Mouse (Mus musculus) CD4-positive helper T cell, adult 2 months (primary cell): Measurements from ENCODE around the gene Gng3.
A peak's percentile ranks its signal among the peaks of the same experiment; 100 is the strongest.
"Not testable (repeated sequence)": the region's sequence is repeated elsewhere in the genome, so short reads cannot be mapped to it uniquely, and the experiment has no call there.

Source experiments
- DNase-seq: peaks from one replicate; pipeline ENCODE4 v3.0.0-alpha.2; 2012; ENCODE audit warnings: low read depth, missing footprints, low spot score

The Gng3 gene

GRCm38 (mm10) chr19:8839103-8839907 is at the start of gene Gng3:
Gene Gng3, minus strand, starts transcription at chr19:8839194.
- DNase-seq = no peak

DNA sequence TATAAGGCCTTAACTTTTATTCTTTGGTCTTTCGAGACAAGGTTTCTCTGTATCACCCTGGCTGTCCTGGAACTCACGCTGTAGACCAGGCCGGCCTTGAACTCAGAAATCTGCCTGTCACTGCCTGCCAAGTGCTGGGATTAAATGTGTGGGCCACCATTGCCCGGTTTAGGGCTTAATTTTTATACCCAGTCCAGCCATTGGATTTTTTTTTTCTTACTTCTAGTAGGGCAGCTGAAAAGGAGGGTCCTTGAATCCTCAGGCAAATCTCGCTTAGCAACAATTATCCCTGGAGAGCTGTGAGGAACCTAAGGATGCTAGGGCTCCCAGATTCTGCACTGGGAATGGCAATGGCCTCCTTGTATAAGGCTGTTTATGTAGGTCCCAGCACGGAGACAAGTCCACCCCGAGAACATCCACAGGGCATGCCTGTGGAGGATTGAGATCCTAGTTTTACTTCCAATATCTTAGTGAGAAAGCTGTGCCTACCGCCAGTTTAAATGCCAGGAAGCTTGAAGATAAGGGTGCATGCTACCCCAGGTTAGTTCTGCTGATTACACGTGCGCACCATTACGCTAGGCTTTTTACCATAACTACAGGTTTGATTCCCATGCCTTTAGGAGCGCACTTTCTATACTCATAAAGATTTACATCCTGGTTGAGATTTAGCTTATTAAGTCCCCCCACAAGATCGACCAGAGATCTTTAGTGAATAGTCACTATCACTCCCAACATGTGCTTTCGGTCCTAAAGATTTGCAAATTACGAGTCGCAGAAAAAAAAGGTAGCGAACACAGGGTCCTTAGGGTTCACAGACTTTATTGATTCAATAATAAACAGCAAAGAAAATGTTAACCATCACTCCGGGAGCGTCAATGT is 48.8 kb upstream of the Gng3 start:
- DNase-seq = no peak

GRCm38 (mm10) chr19:8886916-8887584 is 48.1 kb upstream of the Gng3 start:
- no peak for DNase-seq

DNA sequence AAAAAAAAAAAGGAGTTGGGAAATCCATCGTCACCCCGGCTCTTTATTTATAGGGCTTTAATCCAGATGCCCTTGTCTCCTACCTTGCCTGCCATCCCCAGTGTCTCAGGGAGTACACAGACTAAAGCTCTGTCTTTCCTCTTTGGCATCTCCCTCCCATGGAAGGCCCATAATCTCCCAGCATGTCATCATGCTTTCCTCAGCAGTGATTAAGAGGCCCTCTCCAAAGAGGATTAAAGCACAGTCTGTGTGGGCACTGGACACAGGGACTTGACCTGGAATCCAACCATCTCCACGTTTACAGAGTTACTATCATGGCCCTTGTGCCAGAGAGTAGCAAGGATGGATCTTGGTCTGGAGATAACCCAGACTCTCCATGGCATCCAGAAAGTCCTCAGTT is 44.6 kb upstream of the Gng3 start, which contains the start of the genes Lbhd1 and Gm49403:
Gene Lbhd1, plus strand, starts transcription at position 117 of the 400 bp plus-strand sequence.
Gene Gm49403, plus strand, starts transcription at position 315 of the 400 bp plus-strand sequence.
- DNase-seq = no peak

- no peak for DNase-seq
Measured at GRCm38 (mm10) chr19:8881034-8881392, 42.0 kb upstream of the Gng3 start.

- DNase-seq = peak; percentile 92
Measured at GRCm38 (mm10) chr19:8880311-8881033, 41.5 kb upstream of the Gng3 start, which contains the start of gene Uqcc3. Gene Uqcc3, minus strand, starts transcription at chr19:8880923.

DNA sequence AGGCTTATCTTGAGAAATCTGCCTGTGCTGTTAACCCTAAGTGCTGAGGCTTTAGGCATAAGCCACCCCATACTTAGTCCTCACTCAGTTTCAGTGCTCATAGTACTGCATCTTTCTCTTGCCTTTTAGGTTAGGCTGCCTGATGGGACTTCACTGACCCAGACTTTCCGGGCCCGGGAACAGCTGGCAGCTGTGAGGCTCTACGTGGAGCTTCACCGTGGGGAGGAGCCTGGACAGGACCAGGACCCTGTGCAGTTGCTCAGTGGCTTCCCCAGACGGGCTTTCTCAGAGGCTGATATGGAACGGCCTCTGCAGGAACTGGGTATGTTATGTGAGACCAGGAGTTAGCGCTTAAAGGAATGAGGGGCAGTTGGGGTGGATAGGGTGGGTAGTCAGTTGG is 36.0 kb upstream of the Gng3 start:
- DNase-seq = no peak

DNA sequence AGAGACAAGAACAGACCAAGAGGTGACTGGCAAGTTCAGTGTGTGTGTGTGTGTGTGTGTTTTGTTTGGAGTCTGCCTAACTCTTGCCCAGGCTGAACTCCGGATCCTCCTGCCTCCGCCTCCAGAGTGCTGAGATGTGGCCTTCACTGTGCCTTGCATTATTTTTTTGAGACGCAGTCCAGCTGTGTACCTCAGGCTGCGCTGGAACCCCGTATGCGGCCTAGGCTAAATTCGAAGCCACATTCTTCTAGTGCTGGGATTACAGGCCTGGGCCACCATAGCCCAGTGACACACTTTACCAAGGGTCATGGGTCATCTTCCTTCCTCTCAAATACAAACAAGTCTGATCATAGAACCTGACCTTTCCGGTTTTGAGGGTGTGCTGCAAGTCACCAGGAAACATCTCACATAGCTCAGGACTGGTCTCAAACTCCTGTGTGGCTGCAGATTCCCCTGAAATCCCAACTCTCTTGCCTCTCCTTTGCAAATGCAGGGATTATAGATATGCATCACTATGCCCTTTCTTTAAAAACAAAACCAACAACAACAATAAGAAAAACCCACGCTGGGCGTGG is 33.4 kb upstream of the Gng3 start:
- DNase-seq = no peak

DNA sequence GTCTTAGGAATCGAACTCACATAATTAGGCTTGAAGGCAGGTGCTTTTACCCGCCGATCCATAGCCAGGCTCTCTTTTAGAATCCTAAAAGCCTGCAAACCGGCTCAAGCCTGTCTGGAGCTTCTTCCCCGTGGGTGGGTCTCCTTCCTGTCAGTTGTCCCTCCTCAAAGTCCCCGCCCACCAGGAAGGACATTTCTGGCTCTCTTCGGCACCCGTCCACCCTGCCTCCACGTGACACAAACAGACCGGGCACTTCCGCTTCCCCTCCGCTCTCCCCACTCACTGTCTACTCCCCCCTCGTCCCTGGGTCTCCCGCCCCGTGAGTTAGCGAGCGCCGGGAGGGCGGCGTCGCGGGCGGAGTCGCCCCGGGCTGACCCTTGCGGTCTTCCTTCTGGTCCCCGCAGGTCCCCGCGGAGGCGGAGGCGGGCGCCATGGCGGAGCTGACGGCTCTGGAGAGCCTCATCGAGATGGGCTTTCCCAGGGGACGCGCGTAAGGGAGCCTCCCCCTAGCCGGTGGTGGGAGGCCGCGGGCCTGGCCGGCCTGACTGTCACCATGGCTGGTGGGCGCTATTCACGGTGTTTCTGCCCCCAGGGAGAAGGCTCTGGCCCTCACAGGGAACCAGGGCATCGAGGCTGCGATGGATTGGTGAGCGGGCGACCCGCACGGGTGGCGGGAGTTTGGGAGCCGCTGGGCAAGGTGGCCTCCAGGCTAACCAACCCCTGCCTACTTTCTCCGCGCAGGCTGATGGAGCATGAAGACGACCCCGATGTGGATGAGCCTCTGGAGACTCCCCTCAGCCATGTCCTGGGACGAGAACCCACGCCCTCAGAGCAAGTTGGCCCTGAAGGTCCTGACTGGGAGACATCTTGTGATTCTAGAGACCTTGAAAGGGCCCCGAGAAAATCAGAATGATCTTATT is 32.5 kb upstream of the Gng3 start, which contains the start of gene Ubxn1:
Gene Ubxn1, plus strand, starts transcription at position 230 of the 920 bp plus-strand sequence.
- DNase-seq = peak; percentile 94

GRCm38 (mm10) chr19:8870838-8871237 is 31.8 kb upstream of the Gng3 start:
- no peak for DNase-seq

DNA sequence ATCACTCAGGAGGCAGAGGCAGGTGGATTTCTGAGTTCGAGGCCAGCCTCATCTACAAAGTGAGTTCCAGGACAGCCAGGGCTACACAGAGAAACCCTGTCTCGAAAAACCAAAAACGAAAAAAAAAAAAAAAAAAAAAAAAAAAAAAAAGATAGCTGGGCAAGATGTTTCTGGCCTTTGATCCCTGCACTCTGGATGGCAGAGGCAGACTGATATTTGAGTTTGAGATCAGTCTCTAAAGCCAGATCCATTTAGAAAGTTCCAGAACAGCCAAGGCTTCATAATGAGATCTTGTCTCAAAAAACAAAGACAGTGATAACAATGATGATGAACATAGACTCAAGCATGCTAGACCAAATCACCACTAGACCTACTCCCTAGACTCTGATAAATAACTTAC is 31.4 kb upstream of the Gng3 start:
- DNase-seq = not testable (repeated sequence)

- no peak for DNase-seq
Measured at GRCm38 (mm10) chr19:8864265-8864664, 25.3 kb upstream of the Gng3 start.

- peak; percentile 59 for DNase-seq
Measured at GRCm38 (mm10) chr19:8859018-8859417, 20.0 kb upstream of the Gng3 start.

DNA sequence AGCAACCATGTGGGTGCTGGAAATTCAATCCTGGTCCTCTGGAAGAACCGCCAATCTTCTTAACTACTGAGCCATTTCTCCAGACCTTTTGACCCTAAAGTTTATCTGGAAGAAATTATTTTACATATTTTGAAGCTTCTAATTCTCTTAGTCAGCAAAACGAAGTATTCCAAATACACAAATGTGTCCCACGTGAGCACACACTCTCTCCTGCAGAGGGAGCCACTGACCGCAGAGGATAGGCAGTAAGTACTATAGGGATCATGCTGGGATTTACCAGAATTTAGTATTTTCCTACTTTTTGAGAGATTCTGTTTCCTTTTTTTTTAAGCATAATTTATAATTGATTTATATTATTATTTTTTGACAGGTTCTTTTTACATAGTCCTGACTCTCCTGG is 18.7 kb upstream of the Gng3 start:
- peak; percentile 37 for DNase-seq

DNA sequence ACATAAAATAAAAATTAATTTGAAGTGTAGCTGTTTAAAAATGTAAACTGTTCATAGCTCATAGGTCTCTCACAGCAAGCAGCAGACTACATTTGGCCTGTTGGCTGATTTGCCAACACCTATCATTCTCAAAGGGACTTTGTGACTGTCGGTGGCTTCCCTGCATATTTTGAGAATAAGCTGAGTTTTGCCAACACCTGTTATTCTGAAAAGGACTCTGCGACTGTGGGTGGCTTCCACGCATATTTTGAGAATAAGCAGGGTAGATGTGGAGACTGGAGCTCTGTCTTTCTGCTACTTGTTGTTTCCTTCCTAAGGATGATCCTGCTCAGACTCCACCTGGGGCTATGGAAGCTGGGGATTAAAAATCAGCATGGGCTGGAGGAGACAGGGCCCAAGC is 14.1 kb upstream of the Gng3 start:
- no peak for DNase-seq

DNA sequence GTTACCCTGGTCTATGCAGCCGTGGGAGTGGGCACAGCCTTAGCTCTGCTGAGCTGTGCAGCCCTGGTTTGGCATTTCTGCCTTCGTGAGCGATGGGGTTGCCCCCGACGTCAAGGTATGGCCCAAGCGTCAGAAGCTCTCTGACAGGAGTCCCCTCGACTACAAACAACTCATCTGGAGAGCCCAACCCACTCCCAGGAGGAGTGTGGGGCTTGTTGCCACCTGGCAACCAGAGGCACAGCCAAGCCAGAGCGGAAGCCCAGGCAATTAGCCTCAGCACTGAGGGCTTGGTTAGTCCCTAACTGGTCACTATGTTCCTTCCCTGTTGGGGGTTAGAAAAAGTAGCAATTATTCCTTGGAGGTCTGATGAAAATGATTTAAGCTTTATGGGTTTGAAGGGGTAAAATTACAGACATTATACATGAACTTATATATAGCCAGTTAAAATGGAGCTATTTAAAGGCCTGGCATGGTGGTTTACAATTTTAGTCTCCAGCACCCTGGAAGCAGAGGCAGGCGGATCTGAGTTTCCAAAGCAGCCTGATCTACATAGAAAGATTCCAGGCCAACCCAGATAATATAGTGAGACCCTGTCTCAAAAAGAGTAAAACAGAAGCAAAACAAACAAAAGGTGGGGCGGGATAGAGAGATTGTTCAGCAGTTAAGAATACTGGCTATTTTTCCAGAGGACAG is 13.4 kb upstream of the Gng3 start:
- no peak for DNase-seq

GRCm38 (mm10) chr19:8851639-8852038 is 12.6 kb upstream of the Gng3 start:
- no peak for DNase-seq

GRCm38 (mm10) chr19:8850402-8850901 is 11.5 kb upstream of the Gng3 start, which contains the start of gene Lrrn4cl:
Gene Lrrn4cl, plus strand, starts transcription at chr19:8850768.
- no peak for DNase-seq

DNA sequence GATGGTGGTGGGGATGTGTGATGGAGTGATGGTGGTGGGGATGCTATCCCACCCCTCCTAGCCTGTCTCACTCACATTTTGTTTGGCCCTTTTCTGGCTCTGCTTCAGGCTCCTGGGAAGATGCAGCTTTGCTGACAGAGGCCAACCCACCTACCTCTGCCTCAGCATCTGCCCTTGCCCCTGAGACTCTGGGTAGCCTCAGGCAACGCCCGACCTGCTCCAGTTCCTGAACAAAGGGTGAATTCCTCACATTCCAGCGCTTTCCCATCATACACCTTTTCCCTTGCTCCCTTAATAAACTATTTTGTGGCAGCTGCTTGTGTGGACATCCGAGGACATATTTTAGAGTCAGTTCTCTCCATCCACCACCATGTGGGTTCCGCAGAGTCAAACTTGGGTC is 9.4 kb upstream of the Gng3 start:
- no peak for DNase-seq
